Mouse (Mus musculus): ENCODE measurements around the gene Adamts2. TPM values are rescaled to one million over a fixed set of nuclear protein-coding genes. Genes with fewer than 3 reads are reported as not detected.

Adamts2 gene
- total and polyA plus RNA-seq, 3 experiments: 8.0 to 14.4 (median 10.6) TPM

- Histone ChIP-seq H3K4me3 (no peak overlapping the region), H3K27me3 (ENCODE audit: control insufficient read depth, insufficient read depth, low read length) (no peaks in the 10 kb centered on the region), H3K9ac (ENCODE audit: low read depth, low read length) (no peak overlapping the region), H3K27ac (no peak overlapping the region), H3K79me2 (replicated peaks; ENCODE audit: control insufficient read depth, insufficient read depth, low read length) (no peaks in the 10 kb centered on the region), H3K4me1 (ENCODE audit: control insufficient read depth, insufficient read depth, low read length) (no peaks in the 10 kb centered on the region), H3K36me3 (ENCODE audit: control insufficient read depth, insufficient read depth, low read length) (no peaks in the 10 kb centered on the region)
- intact Hi-C loops (cut with DNase I): no loop called here
- TF ChIP-seq POLR2A (IDR thresholded peaks at IDR 0.05; ENCODE audit: insufficient read depth, low read depth, low read length) (no peak), EP300 (IDR thresholded peaks at IDR 0.05; ENCODE audit: insufficient read depth, low read depth, low read length) (no peak)
- WGBS: 50% methylated on average over 4 of the region's 4 CpGs
- DNase-seq: no peak
These were observed 25.4 kb upstream of the Adamts2 start for GRCm38 (mm10) chr11:50576521-50576920.

DNA sequence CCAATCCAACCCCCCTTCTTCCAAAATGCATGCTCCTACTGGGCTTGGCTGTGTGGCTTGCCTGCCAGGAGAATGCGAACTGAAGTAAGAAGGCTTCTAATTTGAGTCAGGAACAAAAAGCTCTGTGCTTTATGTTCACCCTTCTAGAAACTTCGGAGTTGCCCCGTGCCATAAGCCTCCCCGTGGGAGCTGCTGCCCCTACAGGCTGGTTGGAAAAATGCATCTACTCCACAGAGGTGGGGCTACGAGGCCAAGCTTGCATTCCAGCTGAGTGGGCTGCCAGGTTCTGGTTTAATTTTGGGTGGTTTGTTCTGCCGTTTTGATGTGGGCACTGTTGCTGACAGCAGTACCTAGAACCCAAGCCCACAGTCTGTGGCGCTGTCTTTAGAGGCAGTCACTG lies 14.9 kb upstream of the Adamts2 start:
- intact Hi-C loops (cut with DNase I): no loop called here
- Histone ChIP-seq H3K4me1 (ENCODE audit: control insufficient read depth, insufficient read depth, low read length) (no peaks in the 10 kb centered on the region), H3K9ac (ENCODE audit: low read depth, low read length) (no peak overlapping the region), H3K27me3 (ENCODE audit: control insufficient read depth, insufficient read depth, low read length) (no peaks in the 10 kb centered on the region), H3K36me3 (ENCODE audit: control insufficient read depth, insufficient read depth, low read length) (no peaks in the 10 kb centered on the region), H3K27ac (no peak overlapping the region), H3K4me3 (no peak overlapping the region), H3K79me2 (replicated peaks; ENCODE audit: control insufficient read depth, insufficient read depth, low read length) (no peaks in the 10 kb centered on the region)
- peak; percentile 43 to 56 for DNase-seq
- 38% methylated on average over 7 of the region's 7 CpGs for WGBS
- TF ChIP-seq EP300 (IDR thresholded peaks at IDR 0.05; ENCODE audit: insufficient read depth, low read depth, low read length) (no peak), CTCF (IDR thresholded peaks at IDR 0.05) (peak; percentile 81)

DNA sequence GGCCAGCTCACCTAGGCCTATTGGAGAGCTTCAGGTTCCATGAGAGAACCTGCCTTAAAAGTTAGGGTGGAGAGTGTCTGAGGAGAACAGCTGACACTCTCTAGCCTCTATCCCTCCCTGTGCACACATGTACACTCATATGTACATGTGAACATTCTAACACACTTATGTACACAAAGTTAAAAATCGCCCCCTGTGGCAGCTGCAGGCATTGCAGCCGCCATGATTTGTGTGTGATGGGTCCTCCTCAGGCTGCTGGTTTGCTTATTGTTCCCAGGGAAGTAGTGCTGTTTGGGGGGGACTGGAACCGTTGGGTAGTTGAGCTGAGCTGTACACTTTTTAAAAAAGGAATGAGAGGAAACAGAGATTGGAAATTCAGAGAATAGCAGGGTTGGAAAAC lies 14.1 kb upstream of the Adamts2 start:
- intact Hi-C loops (cut with DNase I): no loop called here
- H3K27me3 ChIP-seq (ENCODE audit: control insufficient read depth, insufficient read depth, low read length): no peaks in the 10 kb centered on the region
- H3K36me3 ChIP-seq (ENCODE audit: control insufficient read depth, insufficient read depth, low read length): no peaks in the 10 kb centered on the region
- DNase-seq: peak; percentile 38 to 70
- H3K79me2 ChIP-seq (replicated peaks; ENCODE audit: control insufficient read depth, insufficient read depth, low read length): no peaks in the 10 kb centered on the region
- H3K9ac ChIP-seq (ENCODE audit: low read depth, low read length): no peak overlapping the region
- H3K4me3 ChIP-seq: no peak overlapping the region
- no peaks in the 10 kb centered on the region for H3K4me1 ChIP-seq (ENCODE audit: control insufficient read depth, insufficient read depth, low read length)
- TF ChIP-seq POLR2A (IDR thresholded peaks at IDR 0.05; ENCODE audit: insufficient read depth, low read depth, low read length) (no peak), EP300 (IDR thresholded peaks at IDR 0.05; ENCODE audit: insufficient read depth, low read depth, low read length) (no peak), CTCF (IDR thresholded peaks at IDR 0.05) (peak; percentile 88; the same call in 1 of the 2 replicates)
- WGBS: 16% methylated on average over 3 of the region's 3 CpGs
- no peak overlapping the region for H3K27ac ChIP-seq

GRCm38 (mm10) chr11:50589060-50589459 lies 12.8 kb upstream of the Adamts2 start:
- Histone ChIP-seq H3K27ac (no peak overlapping the region), H3K36me3 (ENCODE audit: control insufficient read depth, insufficient read depth, low read length) (no peaks in the 10 kb centered on the region), H3K4me3 (no peak overlapping the region), H3K9ac (ENCODE audit: low read depth, low read length) (no peak overlapping the region), H3K4me1 (ENCODE audit: control insufficient read depth, insufficient read depth, low read length) (no peaks in the 10 kb centered on the region), H3K27me3 (ENCODE audit: control insufficient read depth, insufficient read depth, low read length) (no peaks in the 10 kb centered on the region), H3K79me2 (replicated peaks; ENCODE audit: control insufficient read depth, insufficient read depth, low read length) (no peaks in the 10 kb centered on the region)
- WGBS: 37% methylated on average over 11 of the region's 11 CpGs
- peak; percentile 24 to 76 for DNase-seq
- intact Hi-C loops (cut with DNase I): no loop called here
- TF ChIP-seq POLR2A (IDR thresholded peaks at IDR 0.05; ENCODE audit: insufficient read depth, low read depth, low read length) (no peak), CTCF (IDR thresholded peaks at IDR 0.05) (peak; percentile 79)

DNA sequence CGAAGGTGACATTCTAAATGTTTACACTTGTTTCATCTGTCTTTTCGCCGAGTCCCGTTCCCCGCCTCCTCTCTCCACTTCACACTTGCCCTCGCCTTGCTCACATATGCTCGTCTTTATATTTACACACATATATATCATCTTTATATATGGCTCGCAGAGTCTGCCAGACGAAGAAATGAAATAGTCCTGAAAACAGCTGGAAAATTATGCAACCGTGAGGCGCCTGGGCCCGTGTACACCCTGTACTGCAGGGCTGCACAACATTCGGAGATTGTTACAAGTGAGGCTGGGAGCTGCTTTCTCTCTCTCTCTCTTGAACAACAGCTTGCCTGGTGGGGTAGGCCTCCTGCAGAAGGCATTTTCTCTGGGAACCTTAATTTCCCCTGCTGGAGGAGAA lies 10.8 kb upstream of the Adamts2 start:
- TF ChIP-seq CTCF (IDR thresholded peaks at IDR 0.05): no peak
- TF ChIP-seq POLR2A (IDR thresholded peaks at IDR 0.05; ENCODE audit: insufficient read depth, low read depth, low read length): no peak
- no peak overlapping the region for H3K9ac ChIP-seq (ENCODE audit: low read depth, low read length)
- H3K4me3 ChIP-seq: no peak overlapping the region
- intact Hi-C loops (cut with DNase I): no loop called here
- no peak overlapping the region for H3K27ac ChIP-seq
- no peaks in the 10 kb centered on the region for H3K36me3 ChIP-seq (ENCODE audit: control insufficient read depth, insufficient read depth, low read length)
- no peak for DNase-seq
- WGBS: 94% methylated on average over 13 of the region's 13 CpGs
- H3K4me1 ChIP-seq (ENCODE audit: control insufficient read depth, insufficient read depth, low read length): no peaks in the 10 kb centered on the region
- H3K79me2 ChIP-seq (replicated peaks; ENCODE audit: control insufficient read depth, insufficient read depth, low read length): no peaks in the 10 kb centered on the region
- no peaks in the 10 kb centered on the region for H3K27me3 ChIP-seq (ENCODE audit: control insufficient read depth, insufficient read depth, low read length)

DNA sequence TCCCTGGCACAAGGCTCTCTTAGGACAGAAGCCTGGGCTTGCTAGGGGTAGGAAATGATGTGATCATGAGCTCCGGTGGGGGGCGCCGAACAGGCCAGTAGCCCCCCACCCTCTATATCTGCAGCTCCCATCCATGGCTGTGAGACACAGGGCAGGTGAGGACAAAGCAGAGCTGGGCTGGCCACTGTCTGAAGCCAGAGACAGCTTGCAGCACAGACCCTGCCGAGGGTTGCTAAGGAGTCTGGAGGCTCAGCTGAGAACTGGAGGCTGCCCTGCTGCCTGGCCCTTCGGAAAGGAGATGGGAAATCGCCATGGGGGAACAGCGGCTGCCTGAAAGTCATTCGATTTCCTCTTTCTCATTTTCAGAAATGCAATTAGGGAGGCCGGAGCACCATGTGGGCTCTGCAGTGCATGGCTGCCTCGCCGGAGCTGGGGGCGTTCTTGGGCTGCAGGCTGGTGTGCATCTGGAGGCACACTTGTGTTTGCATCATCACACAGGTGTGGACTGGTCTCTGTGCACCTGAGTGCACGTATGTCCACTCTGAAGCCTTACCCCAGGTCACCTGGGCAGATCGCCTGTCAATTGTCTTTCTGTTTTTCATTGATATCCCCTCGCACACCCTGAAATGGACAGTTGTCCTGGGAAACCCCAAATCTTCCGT lies 8.9 kb upstream of the Adamts2 start:
- Histone ChIP-seq H3K4me1 (ENCODE audit: control insufficient read depth, insufficient read depth, low read length) (no peaks in the 10 kb centered on the region), H3K27me3 (ENCODE audit: control insufficient read depth, insufficient read depth, low read length) (no peaks in the 10 kb centered on the region), H3K4me3 (no peak overlapping the region), H3K36me3 (ENCODE audit: control insufficient read depth, insufficient read depth, low read length) (no peaks in the 10 kb centered on the region), H3K79me2 (replicated peaks; ENCODE audit: control insufficient read depth, insufficient read depth, low read length) (no peaks in the 10 kb centered on the region), H3K27ac (no peak overlapping the region), H3K9ac (ENCODE audit: low read depth, low read length) (no peak overlapping the region)
- 85% methylated on average over 16 of the region's 16 CpGs for WGBS
- TF ChIP-seq CTCF (IDR thresholded peaks at IDR 0.05): no peak
- no peak for TF ChIP-seq POLR2A (IDR thresholded peaks at IDR 0.05; ENCODE audit: insufficient read depth, low read depth, low read length)
- TF ChIP-seq EP300 (IDR thresholded peaks at IDR 0.05; ENCODE audit: insufficient read depth, low read depth, low read length): no peak
- no peak for DNase-seq
- intact Hi-C loops (cut with DNase I): no loop called here
